Mouse (Mus musculus) liver, postnatal 0 days (tissue): Measurements from ENCODE around the gene Ufc1. TPM values are rescaled to one million over a fixed set of nuclear protein-coding genes. Genes with fewer than 3 reads are reported as not detected.
"Not testable (repeated sequence)": the region's sequence is repeated elsewhere in the genome, so short reads cannot be mapped to it uniquely, and the experiment has no call there.

Source experiments
- ATAC-seq: fragments of 200-750 bp; cut with Nextera tagmentation; 2 replicates; pipeline ENCODE4 v1.8.0; 2017; ENCODE audit warnings: mild to moderate bottlenecking, moderate library complexity
- DNase-seq: peaks from one replicate; pipeline ENCODE4 v3.0.0-alpha.2; 2016
- H3K27ac ChIP-seq: fragments of 300-500 bp; sonication (generic); 2 replicates; pipeline ENCODE4 v1.5.1; 2014; ENCODE audit warnings: antibody characterized with exemption, moderate library complexity, mild to moderate bottlenecking, low read depth
- H3K27me3 ChIP-seq: fragments of 300-500 bp; sonication (generic); 2 replicates; pipeline ENCODE4 v1.6.1; 2014; ENCODE audit warnings: low read length, control low read depth, mixed read lengths; ENCODE audit not compliant: insufficient read depth
- H3K36me3 ChIP-seq: fragments of 300-500 bp; sonication (generic); replicated peaks from 2 replicates; pipeline ENCODE4 v1.6.1; 2014; ENCODE audit warnings: mild to moderate bottlenecking, control low read depth, low read length, moderate library complexity, mixed read lengths; ENCODE audit not compliant: insufficient read depth
- H3K4me1 ChIP-seq: fragments of 300-500 bp; sonication (generic); 2 replicates; pipeline ENCODE4 v1.6.1; 2014; ENCODE audit warnings: antibody characterized with exemption, mild to moderate bottlenecking, control low read depth; ENCODE audit not compliant: insufficient read depth
- H3K4me2 ChIP-seq: fragments of 300-500 bp; sonication (generic); 2 replicates; pipeline ENCODE4 v1.6.1; 2014; ENCODE audit warnings: low read depth, mild to moderate bottlenecking, low read length, moderate library complexity, mixed read lengths
- H3K4me3 ChIP-seq: fragments of 300-500 bp; sonication (generic); 2 replicates; pipeline ENCODE4 v1.5.1; 2014; ENCODE audit warnings: low read depth, low read length
- H3K9ac ChIP-seq: fragments of 300-500 bp; sonication (generic); replicated peaks from 2 replicates; pipeline ENCODE4 v1.6.1; 2014; ENCODE audit warnings: mild to moderate bottlenecking, moderate library complexity
- H3K9me3 ChIP-seq: fragments of 300-500 bp; sonication (generic); 2 replicates; pipeline ENCODE4 v1.6.1; 2016; ENCODE audit warnings: mild to moderate bottlenecking, control low read depth, low read length, mixed read lengths
- CTCF ChIP-seq: sonication (generic); IDR thresholded peaks from 2 replicates; pipeline ENCODE4 v1.5.1; 2016; ENCODE audit warnings: antibody characterized with exemption, low read depth
- EP300 ChIP-seq: IDR thresholded peaks from 2 replicates; pipeline ENCODE4 v1.6.1; 2016; ENCODE audit warnings: antibody characterized with exemption, low read depth, mild to moderate bottlenecking
- WGBS: fragments of 180-500 bp; shearing (Covaris S2); extraction: QIAGEN DNeasy Blood & Tissue Kit; methylation state at CpG from one replicate; pipeline ENCODE4 v1.1.7; 2014; ENCODE audit not compliant: insufficient replicate concordance; 5-methylcytosine and 5-hydroxymethylcytosine counted together
- polyA plus RNA-seq: library from polyadenylated mRNA; unstranded; fragments of >200 nt; fragmentation: Nextera tagmentation; extraction: Ambion mirVana; gene quantifications from 2 replicates; pipeline ENCODE4 v1.2.1, GENCODE M21; 2015

The Ufc1 gene
- polyA plus RNA-seq, 1 experiment from 2014 or later: 59.6 TPM

DNA sequence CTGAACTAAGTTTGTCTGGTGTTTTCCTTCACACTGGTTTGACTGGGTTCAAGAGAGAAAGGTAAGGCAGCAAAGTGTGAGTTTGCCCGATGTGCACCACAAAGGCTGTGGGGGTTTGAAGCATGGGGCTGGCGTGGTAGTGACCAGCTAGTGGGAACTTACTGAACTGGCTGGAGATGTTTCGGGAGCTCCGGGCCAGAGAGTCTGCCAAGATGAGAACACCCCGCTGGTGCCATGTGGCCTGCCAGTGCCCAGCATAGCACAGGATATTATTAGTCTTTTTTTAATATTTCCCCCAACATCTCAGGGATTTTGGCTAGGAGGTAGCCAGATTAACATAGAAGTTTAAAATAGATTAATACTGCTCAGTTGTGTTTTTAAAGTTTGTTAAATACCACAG lies 25.3 kb upstream of the Ufc1 start:
- no peaks in the 10 kb centered on the region for H3K36me3 ChIP-seq
- H3K9me3 ChIP-seq: no peaks in the 10 kb centered on the region
- TF ChIP-seq EP300 (no peak), CTCF (no peak)
- no peak for DNase-seq
- H3K4me3 ChIP-seq: no peak overlapping the region
- H3K4me1 ChIP-seq: 0 out of 2 replicates have a peak, but pooled peaks cover 4% of the 10 kb centered on the region
- H3K27ac ChIP-seq: no peak overlapping the region
- ATAC-seq: no peak
- 42% methylated on average over 5 of the region's 5 CpGs for WGBS
- no peaks in the 10 kb centered on the region for H3K27me3 ChIP-seq
- H3K9ac ChIP-seq: no peak overlapping the region
- H3K4me2 ChIP-seq: peak overlapping the region; percentile 14; the same call in 1 of the 2 replicates

DNA sequence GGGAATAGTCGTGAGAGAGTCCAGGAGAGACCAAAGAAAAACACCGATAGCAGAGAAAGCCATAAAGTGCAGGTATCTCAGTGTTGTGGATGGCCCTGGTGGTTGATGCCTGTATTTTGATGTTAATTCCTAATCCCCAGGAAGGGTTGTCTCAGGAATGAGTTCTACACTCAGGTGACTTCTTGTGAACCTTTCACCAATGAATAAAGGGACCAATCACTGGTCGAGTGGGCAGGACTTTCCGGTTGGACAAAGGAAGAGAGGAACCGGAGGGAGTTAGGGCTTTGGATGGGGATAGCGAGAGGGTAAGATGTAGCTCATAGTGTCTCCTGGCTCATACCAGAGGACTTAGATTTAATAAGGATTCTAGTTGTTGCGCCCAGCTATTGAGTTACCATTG lies 24.9 kb upstream of the Ufc1 start:
- Histone ChIP-seq H3K9ac (no peak overlapping the region), H3K27ac (no peak overlapping the region), H3K27me3 (no peaks in the 10 kb centered on the region), H3K4me2 (peak overlapping the region; percentile 14; the same call in 1 of the 2 replicates), H3K4me3 (no peak overlapping the region), H3K9me3 (no peaks in the 10 kb centered on the region), H3K4me1 (0 out of 2 replicates have a peak, but pooled peaks cover 4% of the 10 kb centered on the region), H3K36me3 (no peaks in the 10 kb centered on the region)
- DNase-seq (no peak), ATAC-seq (no peak)
- TF ChIP-seq CTCF: no peak
- no peak for TF ChIP-seq EP300
- 36% methylated on average over 7 of the region's 7 CpGs for WGBS

DNA sequence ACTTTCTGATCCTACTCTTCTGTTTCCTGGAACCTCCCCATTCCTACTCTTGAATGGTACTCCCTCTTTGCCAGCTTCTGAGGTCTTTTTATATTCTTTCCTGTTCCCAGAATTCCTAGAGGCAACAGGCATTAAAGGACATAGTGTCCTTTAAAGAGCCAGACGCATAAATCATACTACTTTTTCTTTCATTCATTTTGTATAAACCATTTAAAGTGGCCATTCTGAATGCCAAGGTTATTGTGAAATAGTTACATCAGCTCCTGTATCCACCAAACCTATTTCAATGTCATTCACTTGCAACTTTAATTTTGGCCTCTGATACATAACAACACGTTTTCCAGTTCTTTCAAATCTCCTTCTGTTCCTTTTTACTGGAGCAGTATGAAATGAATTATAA lies 14.5 kb upstream of the Ufc1 start:
- no peaks in the 10 kb centered on the region for H3K27me3 ChIP-seq
- H3K36me3 ChIP-seq: no peaks in the 10 kb centered on the region
- 63% methylated on average over 2 of the region's 2 CpGs for WGBS
- no peak for TF ChIP-seq CTCF
- TF ChIP-seq EP300: no peak
- no peak overlapping the region for H3K4me3 ChIP-seq
- H3K4me2 ChIP-seq: no peak overlapping the region
- no peak overlapping the region for H3K9ac ChIP-seq
- H3K9me3 ChIP-seq: no peaks in the 10 kb centered on the region
- no peaks in the 10 kb centered on the region for H3K4me1 ChIP-seq
- ATAC-seq (no peak), DNase-seq (no peak)
- no peak overlapping the region for H3K27ac ChIP-seq

DNA sequence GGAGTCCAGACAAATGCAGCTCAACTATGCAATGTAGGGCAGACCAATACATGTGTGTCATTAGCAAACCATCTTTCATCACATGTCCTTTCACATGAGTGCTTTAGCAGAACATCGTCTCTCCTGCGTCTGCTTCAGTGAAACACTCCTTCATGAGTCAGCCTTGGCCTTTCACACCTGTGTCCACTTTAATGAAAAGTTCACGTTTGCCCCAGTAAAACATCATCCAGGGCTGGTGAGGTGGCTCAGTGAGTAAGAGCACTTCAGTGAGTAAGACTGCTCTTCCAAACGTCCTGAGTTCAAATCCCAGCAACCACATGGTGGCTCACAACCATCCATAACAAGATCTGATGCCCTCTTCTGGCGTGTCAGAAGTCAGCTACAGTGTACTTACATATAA lies 11.3 kb upstream of the Ufc1 start:
- not testable (repeated sequence) for H3K4me1 ChIP-seq, H3K9ac ChIP-seq, H3K27me3 ChIP-seq, DNase-seq, H3K36me3 ChIP-seq, ATAC-seq, H3K27ac ChIP-seq, H3K4me2 ChIP-seq, H3K9me3 ChIP-seq, H3K4me3 ChIP-seq
- WGBS: 66% methylated on average over 5 of the region's 5 CpGs

DNA sequence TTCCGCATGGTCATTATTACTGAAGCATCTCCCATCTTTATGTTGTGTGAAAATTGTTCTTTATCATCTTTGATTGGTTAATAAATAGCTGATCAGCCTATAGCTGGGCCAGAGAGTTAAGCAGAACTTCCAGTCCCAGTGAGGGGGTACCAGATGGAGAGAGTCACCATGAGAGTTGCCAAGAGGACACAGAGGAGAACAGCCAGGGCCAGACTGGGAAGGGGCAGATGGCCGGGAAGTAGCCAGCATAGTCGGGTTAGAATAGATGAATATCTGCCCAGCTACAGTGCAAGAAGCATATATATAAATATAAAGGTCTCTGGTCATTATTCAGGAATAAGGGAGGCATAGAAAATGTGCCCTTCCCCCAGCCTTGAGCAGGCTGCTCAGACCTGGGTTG lies 3.4 kb upstream of the Ufc1 start:
- H3K4me3 ChIP-seq: no peak overlapping the region
- H3K36me3 ChIP-seq: no peaks in the 10 kb centered on the region
- no peak overlapping the region for H3K4me2 ChIP-seq
- TF ChIP-seq EP300: no peak
- TF ChIP-seq CTCF: no peak
- DNase-seq: no peak
- peaks cover 8% of the 10 kb centered on the region for H3K27me3 ChIP-seq
- peaks cover 2% of the 10 kb centered on the region; the same call in 1 of the 2 replicates for H3K9me3 ChIP-seq
- ATAC-seq: no peak
- 70% methylated on average over 3 of the region's 3 CpGs for WGBS
- no peak overlapping the region for H3K9ac ChIP-seq
- peaks cover 7% of the 10 kb centered on the region for H3K4me1 ChIP-seq
- H3K27ac ChIP-seq: no peak overlapping the region

DNA sequence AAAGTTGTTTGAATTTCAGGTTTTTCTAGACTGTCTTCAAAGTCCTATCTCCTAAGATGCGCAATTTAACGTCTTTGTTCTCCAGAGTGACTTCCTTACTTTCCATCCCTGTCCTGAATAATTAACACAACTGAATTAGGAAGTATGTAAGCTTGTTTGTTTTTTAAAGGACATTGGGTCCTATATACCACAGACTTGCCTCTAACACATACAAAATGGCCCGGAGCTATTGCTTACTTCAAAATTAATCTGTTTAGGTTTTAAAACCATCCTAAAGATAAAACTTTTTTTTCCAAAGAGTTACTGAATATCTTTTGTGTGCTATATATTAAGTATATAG lies 209 bp upstream of the Ufc1 start:
- 9% methylated on average over 3 of the region's 3 CpGs for WGBS
- Histone ChIP-seq H3K9ac (peak overlapping the region; percentile 77), H3K4me2 (peak overlapping the region; percentile 73), H3K9me3 (peaks cover 2% of the 10 kb centered on the region; the same call in 1 of the 2 replicates), H3K27me3 (peaks cover 8% of the 10 kb centered on the region), H3K4me1 (peaks cover 19% of the 10 kb centered on the region), H3K4me3 (peak overlapping the region; percentile 67), H3K27ac (peak overlapping the region; percentile 94), H3K36me3 (no peaks in the 10 kb centered on the region)
- DNase-seq: no peak
- TF ChIP-seq CTCF (no peak), EP300 (no peak)
- ATAC-seq: 0 out of 2 replicates have a peak, but pooled peaks have one; percentile 20

DNA sequence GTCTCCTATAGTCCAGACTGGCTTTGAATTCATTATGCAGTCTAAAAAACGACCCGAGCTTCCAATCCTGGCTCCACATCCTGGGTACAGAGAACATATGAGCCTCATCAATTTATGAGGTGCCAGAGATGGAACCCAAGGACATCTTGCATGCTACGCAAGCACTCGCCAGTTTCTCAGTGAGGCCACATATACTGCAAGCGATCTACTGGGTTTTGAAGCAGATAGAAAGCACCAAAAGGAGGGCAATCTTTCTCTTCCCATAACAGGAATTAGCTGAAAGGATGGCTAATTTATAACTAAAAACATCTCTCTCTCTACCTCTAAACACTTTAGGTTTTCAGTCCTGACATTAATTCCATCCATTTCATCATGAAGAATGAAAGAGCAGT lies 922 bp downstream of the Ufc1 start:
- H3K4me2 ChIP-seq: peak overlapping the region; percentile 73
- H3K27me3 ChIP-seq: peaks cover 8% of the 10 kb centered on the region
- 40% methylated on average over 5 of the region's 5 CpGs for WGBS
- H3K36me3 ChIP-seq: peaks cover 9% of the 10 kb centered on the region; the same call in 1 of the 2 replicates
- no peak for ATAC-seq
- no peak for DNase-seq
- H3K9ac ChIP-seq: peak overlapping the region; percentile 77
- TF ChIP-seq EP300 (no peak), CTCF (no peak)
- H3K4me3 ChIP-seq: peak overlapping the region; percentile 67
- H3K4me1 ChIP-seq: peaks cover 19% of the 10 kb centered on the region
- peaks cover 2% of the 10 kb centered on the region; the same call in 1 of the 2 replicates for H3K9me3 ChIP-seq
- H3K27ac ChIP-seq: peak overlapping the region; percentile 94
